Mouse (Mus musculus) heart, embryonic 10.5 days (tissue): ENCODE measurements at regions not wholly inside any gene's neighbourhood (a gene's known extent, or its start where the extent isn't known, plus 50 kb on each side); places are given as distances from the start of the nearest gene placed in this dataset.

Source experiments
- DNase-seq: peaks from one replicate; pipeline ENCODE4 v3.0.0-alpha.2; 2017; ENCODE audit warnings: low spot score
- H3K27ac ChIP-seq: fragments of 300-500 bp; sonication (generic); 2 replicates; pipeline ENCODE4 v1.5.1; 2016; ENCODE audit warnings: mild to moderate bottlenecking
- H3K27me3 ChIP-seq: fragments of 300-500 bp; sonication (generic); 2 replicates; pipeline ENCODE4 v1.6.1; 2016; ENCODE audit warnings: mild to moderate bottlenecking; ENCODE audit not compliant: poor library complexity, insufficient read depth, severe bottlenecking
- H3K36me3 ChIP-seq: fragments of 300-500 bp; sonication (generic); 2 replicates; pipeline ENCODE4 v1.6.1; 2016; ENCODE audit warnings: mild to moderate bottlenecking, moderate library complexity
- H3K4me1 ChIP-seq: fragments of 300-500 bp; sonication (generic); 2 replicates; pipeline ENCODE4 v1.6.1; 2016; ENCODE audit warnings: mild to moderate bottlenecking
- H3K4me3 ChIP-seq: fragments of 300-500 bp; sonication (generic); 2 replicates; pipeline ENCODE4 v1.5.1; 2016; ENCODE audit warnings: mild to moderate bottlenecking, moderate library complexity
- H3K9me3 ChIP-seq: fragments of 300-500 bp; sonication (generic); 2 replicates; pipeline ENCODE4 v1.6.1; 2016; ENCODE audit warnings: mild to moderate bottlenecking, moderate library complexity
- WGBS: fragments of 180-500 bp; shearing (Covaris S2); methylation state at CpG from one replicate; pipeline ENCODE4 v1.1.7; 2016; 5-methylcytosine and 5-hydroxymethylcytosine counted together

- Histone ChIP-seq H3K9me3 (no peaks in the 10 kb centered on the region), H3K27me3 (no peaks in the 10 kb centered on the region), H3K27ac (peak overlapping the region; percentile 75), H3K36me3 (no peaks in the 10 kb centered on the region), H3K4me1 (peaks cover 35% of the 10 kb centered on the region), H3K4me3 (peak overlapping the region; percentile 27; the same call in 1 of the 2 replicates)
- DNase-seq = peak; percentile 79
- WGBS = 44% methylated on average over 11 of the region's 11 CpGs
These were observed 450.3 kb upstream of the Ubash3b start for GRCm38 (mm10) chr9:41611534-41612451.

GRCm38 (mm10) chr9:41610347-41610746 lies 448.9 kb upstream of the Ubash3b start:
- WGBS = 63% methylated on average over 4 of the region's 4 CpGs
- Histone ChIP-seq H3K27ac (peak overlapping the region; percentile 75; the same call in 1 of the 2 replicates), H3K36me3 (no peaks in the 10 kb centered on the region), H3K4me3 (no peak overlapping the region), H3K9me3 (no peaks in the 10 kb centered on the region), H3K4me1 (peaks cover 35% of the 10 kb centered on the region), H3K27me3 (no peaks in the 10 kb centered on the region)
- no peak for DNase-seq

- H3K4me1 ChIP-seq = peaks cover 11% of the 10 kb centered on the region
- H3K27me3 ChIP-seq = no peaks in the 10 kb centered on the region
- H3K27ac ChIP-seq = no peak overlapping the region
- no peak overlapping the region for H3K4me3 ChIP-seq
- WGBS = 71% methylated on average over 1 of the region's 1 CpGs
- no peaks in the 10 kb centered on the region for H3K36me3 ChIP-seq
- no peaks in the 10 kb centered on the region for H3K9me3 ChIP-seq
- DNase-seq = no peak
These were observed 444.6 kb upstream of the Ubash3b start for GRCm38 (mm10) chr9:41606136-41606535.

- 54% methylated on average over 1 of the region's 1 CpGs for WGBS
- peaks cover 15% of the 10 kb centered on the region for H3K4me1 ChIP-seq
- H3K27ac ChIP-seq = no peak overlapping the region
These were observed 443.4 kb upstream of the Ubash3b start for GRCm38 (mm10) chr9:41604916-41605315.

GRCm38 (mm10) chr9:41600778-41601177 lies 439.3 kb upstream of the Ubash3b start:
- H3K27ac ChIP-seq = 0 out of 2 replicates have a peak overlapping the region, but pooled peaks have one; percentile 56

More at GRCm38 (mm10) chr9:41604916-41605315, 443.4 kb upstream of the Ubash3b start:
- H3K27me3 ChIP-seq = no peaks in the 10 kb centered on the region
- H3K36me3 ChIP-seq = no peaks in the 10 kb centered on the region
- no peak overlapping the region for H3K4me3 ChIP-seq
- no peak for DNase-seq
- no peaks in the 10 kb centered on the region for H3K9me3 ChIP-seq

GRCm38 (mm10) chr9:41599874-41600273 lies 438.4 kb upstream of the Ubash3b start:
- Histone ChIP-seq H3K36me3 (no peaks in the 10 kb centered on the region), H3K4me1 (peaks cover 40% of the 10 kb centered on the region), H3K9me3 (no peaks in the 10 kb centered on the region), H3K27ac (peak overlapping the region; percentile 56; the same call in 1 of the 2 replicates), H3K4me3 (no peak overlapping the region), H3K27me3 (no peaks in the 10 kb centered on the region)
- no peak for DNase-seq
- WGBS = 22% methylated on average over 1 of the region's 1 CpGs

More at GRCm38 (mm10) chr9:41600778-41601177, 439.3 kb upstream of the Ubash3b start:
- Histone ChIP-seq H3K27me3 (no peaks in the 10 kb centered on the region), H3K4me3 (no peak overlapping the region), H3K4me1 (peaks cover 34% of the 10 kb centered on the region), H3K36me3 (no peaks in the 10 kb centered on the region), H3K9me3 (no peaks in the 10 kb centered on the region)
- no peak for DNase-seq
- 50% methylated on average over 3 of the region's 3 CpGs for WGBS

GRCm38 (mm10) chr9:41595749-41596148 lies 434.3 kb upstream of the Ubash3b start:
- no peaks in the 10 kb centered on the region for H3K27me3 ChIP-seq
- H3K9me3 ChIP-seq = no peaks in the 10 kb centered on the region
- no peak overlapping the region for H3K4me3 ChIP-seq
- H3K27ac ChIP-seq = peak overlapping the region; percentile 80; the same call in 1 of the 2 replicates
- H3K4me1 ChIP-seq = peaks cover 37% of the 10 kb centered on the region
- peaks cover 7% of the 10 kb centered on the region for H3K36me3 ChIP-seq
- no peak for DNase-seq
- 49% methylated on average over 5 of the region's 5 CpGs for WGBS

GRCm38 (mm10) chr9:41593998-41594397 lies 432.5 kb upstream of the Ubash3b start:
- Histone ChIP-seq H3K27me3 (no peaks in the 10 kb centered on the region), H3K4me3 (no peak overlapping the region), H3K27ac (no peak overlapping the region), H3K4me1 (peaks cover 26% of the 10 kb centered on the region), H3K9me3 (no peaks in the 10 kb centered on the region), H3K36me3 (peaks cover 22% of the 10 kb centered on the region)
- DNase-seq = no peak
- WGBS = 92% methylated on average over 7 of the region's 7 CpGs

- Histone ChIP-seq H3K27ac (no peak overlapping the region), H3K27me3 (no peaks in the 10 kb centered on the region), H3K4me3 (no peak overlapping the region), H3K36me3 (peaks cover 26% of the 10 kb centered on the region), H3K4me1 (peaks cover 23% of the 10 kb centered on the region), H3K9me3 (no peaks in the 10 kb centered on the region)
- 82% methylated on average over 4 of the region's 4 CpGs for WGBS
- DNase-seq = no peak
These were observed 431.6 kb upstream of the Ubash3b start for GRCm38 (mm10) chr9:41592900-41593690.

GRCm38 (mm10) chr9:41592101-41592500 lies 430.6 kb upstream of the Ubash3b start:
- no peak overlapping the region for H3K27ac ChIP-seq
- peaks cover 15% of the 10 kb centered on the region for H3K4me1 ChIP-seq
- H3K9me3 ChIP-seq = no peaks in the 10 kb centered on the region
- 82% methylated on average over 1 of the region's 1 CpGs for whole genome bisulfite sequencing
- DNase-seq = no peak
- H3K4me3 ChIP-seq = no peak overlapping the region
- H3K36me3 ChIP-seq = peaks cover 33% of the 10 kb centered on the region
- no peaks in the 10 kb centered on the region for H3K27me3 ChIP-seq

GRCm38 (mm10) chr9:41590164-41590563 lies 428.7 kb upstream of the Ubash3b start:
- H3K4me3 ChIP-seq = no peak overlapping the region
- peaks cover 6% of the 10 kb centered on the region for H3K4me1 ChIP-seq
- H3K9me3 ChIP-seq = no peaks in the 10 kb centered on the region
- peaks cover 38% of the 10 kb centered on the region for H3K36me3 ChIP-seq
- WGBS = 82% methylated on average over 4 of the region's 4 CpGs
- H3K27me3 ChIP-seq = no peaks in the 10 kb centered on the region
- no peak for DNase-seq
- H3K27ac ChIP-seq = no peak overlapping the region

GRCm38 (mm10) chr9:41588466-41589425 lies 427.2 kb upstream of the Ubash3b start:
- no peak overlapping the region for H3K27ac ChIP-seq

More at GRCm38 (mm10) chr9:41588466-41589425, 427.2 kb upstream of the Ubash3b start:
- peak; percentile 25 for DNase-seq
- Histone ChIP-seq H3K4me3 (no peak overlapping the region), H3K36me3 (peaks cover 38% of the 10 kb centered on the region), H3K4me1 (no peaks in the 10 kb centered on the region), H3K27me3 (no peaks in the 10 kb centered on the region), H3K9me3 (no peaks in the 10 kb centered on the region)
- WGBS = 86% methylated on average over 9 of the region's 9 CpGs
